Mouse (Mus musculus) lung, embryonic 16.5 days (tissue): ENCODE data around the gene Cnp. TPM values are rescaled to one million over a fixed set of nuclear protein-coding genes. Genes with fewer than 3 reads are reported as not detected.
A peak's percentile ranks its signal among the peaks of the same experiment; 100 is the strongest.
"Not testable (repeated sequence)": the region's sequence is repeated elsewhere in the genome, so short reads cannot be mapped to it uniquely, and the experiment has no call there.

Source experiments
- ATAC-seq: fragments of 200-750 bp; cut with Nextera tagmentation; 2 replicates; pipeline ENCODE4 v1.8.0; 2017; ENCODE audit warnings: low read depth, mild to moderate bottlenecking, moderate library complexity
- H3K27ac ChIP-seq: fragments of 300-500 bp; sonication (generic); 2 replicates; pipeline ENCODE4 v1.5.1; 2014; ENCODE audit warnings: mild to moderate bottlenecking, control low read depth, low read length
- H3K27me3 ChIP-seq: fragments of 300-500 bp; sonication (generic); 2 replicates; pipeline ENCODE4 v1.6.1; 2014; ENCODE audit warnings: low read depth, low read length, mixed read lengths; ENCODE audit not compliant: control insufficient read depth, insufficient read depth
- H3K36me3 ChIP-seq: fragments of 300-500 bp; sonication (generic); 2 replicates; pipeline ENCODE4 v1.6.1; 2014; ENCODE audit warnings: low read length; ENCODE audit not compliant: control insufficient read depth, insufficient read depth
- H3K4me1 ChIP-seq: fragments of 300-500 bp; sonication (generic); replicated peaks from 2 replicates; pipeline ENCODE4 v1.6.1; 2014; ENCODE audit warnings: low read length, mixed read lengths; ENCODE audit not compliant: control insufficient read depth, insufficient read depth
- H3K4me2 ChIP-seq: fragments of 300-500 bp; sonication (generic); 2 replicates; pipeline ENCODE4 v1.6.1; 2014; ENCODE audit warnings: low read depth, low read length, control low read depth
- H3K4me3 ChIP-seq: fragments of 300-500 bp; sonication (generic); 2 replicates; pipeline ENCODE4 v1.5.1; 2014; ENCODE audit warnings: mild to moderate bottlenecking, low read length, control low read depth
- H3K9ac ChIP-seq: fragments of 300-500 bp; sonication (generic); 2 replicates; pipeline ENCODE4 v1.6.1; 2014; ENCODE audit warnings: low read length, control low read depth
- H3K9me3 ChIP-seq: fragments of 300-500 bp; sonication (generic); 2 replicates; pipeline ENCODE4 v1.6.1; 2016; ENCODE audit warnings: low read length; ENCODE audit not compliant: control insufficient read depth
- WGBS: fragments of 180-500 bp; shearing (Covaris S2); extraction: QIAGEN DNeasy Blood & Tissue Kit; methylation state at CpG from one replicate; pipeline ENCODE4 v1.1.7; 2014; 5-methylcytosine and 5-hydroxymethylcytosine counted together
- polyA plus RNA-seq: library from polyadenylated mRNA; unstranded; fragments of >200 nt; fragmentation: Nextera tagmentation; extraction: Ambion mirVana; gene quantifications from 2 replicates; pipeline ENCODE4 v1.2.1, GENCODE M21; 2015

The Cnp gene
- polyA plus RNA-seq, result 35.2 and 35.5 TPM in 2 replicates

DNA sequence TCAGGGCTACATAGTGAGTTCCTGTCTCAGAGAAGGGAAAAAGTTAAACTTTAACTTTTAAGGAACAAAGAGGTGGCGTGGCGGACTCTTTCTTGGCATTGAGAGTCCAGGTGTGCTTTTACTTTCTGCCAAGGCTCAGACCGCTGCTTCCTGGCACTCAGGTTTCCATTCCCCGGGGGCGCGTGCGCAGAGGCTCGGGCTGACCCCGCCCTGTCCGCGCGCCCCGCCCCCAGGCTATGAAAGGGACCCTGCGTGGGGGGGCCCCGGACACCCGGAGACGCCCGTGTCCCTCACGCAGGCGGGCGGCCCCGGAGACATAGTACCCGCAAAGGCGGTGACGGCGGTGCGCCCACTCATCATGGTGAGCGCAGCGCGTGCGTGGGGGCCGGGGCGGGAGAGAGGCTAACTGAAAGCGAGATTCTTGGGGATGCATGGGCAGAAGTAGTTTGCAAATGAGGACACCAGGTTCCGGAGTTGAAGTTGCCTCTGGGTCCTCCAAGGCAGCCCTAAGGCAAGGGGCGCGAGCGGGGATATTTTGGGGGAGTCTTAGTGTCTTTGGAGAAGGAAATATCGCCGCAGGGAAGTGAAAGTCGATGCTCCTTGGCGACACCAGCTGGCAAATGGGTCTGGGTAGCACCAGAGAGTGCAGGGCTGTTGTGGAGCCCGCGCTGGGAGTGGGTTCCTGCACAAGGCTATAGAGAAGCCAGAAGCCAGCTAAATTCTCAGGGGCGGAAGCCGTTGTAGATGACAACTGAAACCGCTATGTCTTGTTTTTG is at the start of gene Cnp:
Gene Cnp (plus strand): TSS at position 197 of the 776 bp plus-strand sequence.
- Histone ChIP-seq H3K9me3 (0 out of 2 replicates have a peak, but pooled peaks cover 2% of the 10 kb centered on the region), H3K9ac (peak within 1 kb of the TSS; percentile 81), H3K4me1 (peaks cover 19% of the 10 kb centered on the region), H3K27ac (peak within 1 kb of the TSS; percentile 77), H3K4me2 (peak within 1 kb of the TSS; percentile 60), H3K4me3 (peak within 1 kb of the TSS; percentile 82), H3K36me3 (peaks cover 6% of the 10 kb centered on the region; the same call in 1 of the 2 replicates), H3K27me3 (peaks cover 3% of the 10 kb centered on the region)
- WGBS, result under 1% methylated on average over 47 of the region's 47 CpGs
- peak; percentile 89 for ATAC-seq

DNA sequence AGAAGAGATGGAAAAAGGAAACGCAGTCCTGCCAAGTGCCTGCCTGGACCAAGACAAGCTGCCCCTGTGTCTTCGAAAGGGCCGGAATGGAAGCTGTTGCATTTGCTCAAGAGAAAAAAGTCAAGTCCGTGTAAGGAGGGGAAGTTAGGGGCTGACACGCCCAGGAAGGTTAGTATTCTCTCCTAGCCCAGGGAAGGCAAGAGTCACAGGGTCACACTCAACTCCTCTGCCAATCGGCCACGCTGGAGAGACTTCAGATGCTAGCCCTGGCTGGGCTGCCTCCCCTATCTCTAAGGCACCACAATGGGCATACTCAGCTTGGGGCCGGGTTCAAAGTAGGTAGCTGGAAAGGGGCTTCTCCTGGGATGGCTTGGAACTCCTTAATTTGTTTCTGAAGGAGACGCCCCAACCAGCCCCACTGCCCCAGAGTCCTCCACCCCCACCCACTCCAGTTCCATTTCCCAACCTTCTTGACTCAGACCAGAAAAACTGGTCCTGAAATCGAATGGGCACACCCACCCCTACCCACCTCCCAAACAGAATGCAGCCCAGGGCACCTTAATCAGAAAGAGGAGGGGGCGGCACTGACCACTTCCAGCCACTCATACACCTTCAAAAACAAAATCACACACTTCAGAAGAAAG is 49.6 kb upstream of the Cnp start:
- H3K9ac ChIP-seq, result no peak overlapping the region
- peaks cover 28% of the 10 kb centered on the region for H3K4me1 ChIP-seq
- H3K36me3 ChIP-seq, result peaks cover 22% of the 10 kb centered on the region
- H3K4me3 ChIP-seq, result peak overlapping the region; percentile 73
- no peaks in the 10 kb centered on the region for H3K9me3 ChIP-seq
- peak overlapping the region; percentile 90 for H3K4me2 ChIP-seq
- ATAC-seq, result no peak
- no peaks in the 10 kb centered on the region for H3K27me3 ChIP-seq
- H3K27ac ChIP-seq, result peak overlapping the region; percentile 30
- 28% methylated on average over 11 of the region's 11 CpGs for WGBS

GRCm38 (mm10) chr11:100526052-100526816 is 48.5 kb upstream of the Cnp start:
- peak overlapping the region; percentile 73 for H3K4me3 ChIP-seq
- H3K4me2 ChIP-seq, result peak overlapping the region; percentile 90
- peak overlapping the region; percentile 77 for H3K9ac ChIP-seq
- peaks cover 28% of the 10 kb centered on the region for H3K4me1 ChIP-seq
- peaks cover 16% of the 10 kb centered on the region for H3K36me3 ChIP-seq
- no peaks in the 10 kb centered on the region for H3K27me3 ChIP-seq
- 0 out of 2 replicates have a peak overlapping the region, but pooled peaks have one; percentile 23 for H3K27ac ChIP-seq
- H3K9me3 ChIP-seq, result no peaks in the 10 kb centered on the region
- no peak for ATAC-seq
- WGBS, result 15% methylated on average over 15 of the region's 15 CpGs

DNA sequence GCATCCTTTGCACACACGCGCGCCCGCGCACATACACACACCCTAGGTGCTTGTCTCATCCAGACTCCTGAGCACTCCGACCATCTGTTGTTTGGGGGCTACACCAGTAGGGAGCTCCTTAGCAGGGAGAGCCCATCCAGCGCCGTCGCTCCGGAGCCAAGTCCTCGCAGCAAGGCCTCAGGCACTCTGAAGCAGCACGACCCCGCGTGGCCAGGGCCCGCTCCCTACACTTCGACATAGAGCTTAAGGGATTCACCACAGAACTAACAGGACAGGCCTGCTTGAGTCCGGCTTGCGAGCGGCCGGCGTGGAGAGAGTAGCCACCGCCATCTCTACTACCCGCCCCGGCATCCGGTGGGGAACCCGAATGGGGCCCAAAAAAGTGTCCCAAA is 47.6 kb upstream of the Cnp start:
- peaks cover 14% of the 10 kb centered on the region for H3K36me3 ChIP-seq
- H3K9ac ChIP-seq, result peak overlapping the region; percentile 77
- H3K27ac ChIP-seq, result peak overlapping the region; percentile 83
- peak overlapping the region; percentile 90 for H3K4me2 ChIP-seq
- H3K4me3 ChIP-seq, result peak overlapping the region; percentile 73
- peaks cover 28% of the 10 kb centered on the region for H3K4me1 ChIP-seq
- no peaks in the 10 kb centered on the region for H3K9me3 ChIP-seq
- peak; percentile 31 for ATAC-seq
- H3K27me3 ChIP-seq, result no peaks in the 10 kb centered on the region
- under 1% methylated on average over 26 of the region's 26 CpGs for WGBS

GRCm38 (mm10) chr11:100527458-100528374 is 47.0 kb upstream of the Cnp start, which contains the start of gene Acly:
TSS of gene Acly (minus strand) at chr11:100528000.
- Histone ChIP-seq H3K36me3 (peaks cover 7% of the 10 kb centered on the region), H3K27me3 (no peaks in the 10 kb centered on the region), H3K9me3 (no peaks in the 10 kb centered on the region), H3K9ac (peak within 1 kb of the TSS; percentile 77), H3K4me1 (peaks cover 28% of the 10 kb centered on the region), H3K4me2 (peak within 1 kb of the TSS; percentile 93), H3K27ac (peak within 1 kb of the TSS; percentile 83), H3K4me3 (peak within 1 kb of the TSS; percentile 73)
- WGBS, result under 1% methylated on average over 54 of the region's 54 CpGs
- peak; percentile 99 for ATAC-seq

DNA sequence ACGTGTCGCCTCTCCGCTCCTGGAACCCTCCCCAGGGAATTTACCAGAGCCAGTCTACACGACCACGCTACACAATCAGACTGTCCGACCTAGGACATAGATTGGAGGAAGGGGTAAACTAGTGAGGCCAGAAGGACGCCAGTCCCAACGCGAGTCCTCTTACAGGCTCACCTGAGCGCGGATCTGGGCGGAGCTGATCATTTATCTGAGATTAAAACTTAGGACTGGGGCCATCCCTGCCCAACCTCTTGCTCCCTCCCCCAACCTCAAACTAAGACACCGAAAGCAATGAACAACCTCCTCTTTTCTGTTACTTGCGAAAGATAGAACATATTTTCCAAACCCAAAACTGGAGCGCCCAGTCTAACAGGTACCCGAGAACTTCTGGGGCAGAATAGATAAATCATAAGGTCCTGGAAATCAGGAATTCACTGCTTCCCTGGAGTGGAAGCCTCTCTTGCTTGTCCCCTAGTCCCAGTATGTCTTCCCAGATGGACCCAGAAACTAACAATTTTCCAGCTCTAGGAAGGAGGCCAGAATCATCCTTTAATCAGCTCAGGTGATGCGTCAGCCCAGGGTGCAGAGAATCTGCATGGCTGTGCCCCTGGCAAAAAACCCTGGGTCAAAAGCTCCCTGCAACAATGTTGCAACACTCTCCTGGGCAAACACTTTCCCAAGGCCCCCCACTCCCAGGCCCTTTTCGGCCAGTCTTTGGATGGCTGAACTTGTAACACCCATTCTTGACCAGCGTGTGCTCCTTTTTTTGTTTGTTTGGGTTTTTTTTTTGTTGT is 46.1 kb upstream of the Cnp start:
- peak overlapping the region; percentile 73 for H3K4me3 ChIP-seq
- H3K27ac ChIP-seq, result peak overlapping the region; percentile 77
- no peaks in the 10 kb centered on the region for H3K27me3 ChIP-seq
- peaks cover 28% of the 10 kb centered on the region for H3K4me1 ChIP-seq
- H3K36me3 ChIP-seq, result no peaks in the 10 kb centered on the region; the same call in 1 of the 2 replicates
- WGBS, result 23% methylated on average over 19 of the region's 19 CpGs
- peak overlapping the region; percentile 76 for H3K9ac ChIP-seq
- ATAC-seq, result no peak; the same call in 1 of the 2 replicates
- H3K4me2 ChIP-seq, result peak overlapping the region; percentile 93
- no peaks in the 10 kb centered on the region for H3K9me3 ChIP-seq

DNA sequence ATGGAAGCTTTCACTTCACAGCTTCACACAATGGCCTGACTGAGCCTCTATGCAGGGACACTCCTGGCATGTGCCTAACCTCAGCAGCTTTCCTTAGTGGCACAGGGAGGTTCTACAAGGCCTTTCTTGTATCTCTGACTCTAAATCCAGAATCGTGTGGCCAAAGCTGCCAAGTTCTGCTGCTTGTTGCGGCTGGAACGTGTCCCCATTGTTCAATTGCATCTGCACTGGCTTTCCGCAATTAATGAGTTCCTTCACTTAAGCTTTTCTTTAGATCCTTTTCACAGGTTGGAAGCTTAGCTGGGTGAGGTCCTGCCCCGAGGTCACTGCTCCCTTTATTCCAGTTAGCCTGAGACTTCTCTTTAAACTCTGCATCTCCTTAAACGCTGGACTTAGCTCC is 40.8 kb upstream of the Cnp start:
- WGBS, result 79% methylated on average over 6 of the region's 6 CpGs

DNA sequence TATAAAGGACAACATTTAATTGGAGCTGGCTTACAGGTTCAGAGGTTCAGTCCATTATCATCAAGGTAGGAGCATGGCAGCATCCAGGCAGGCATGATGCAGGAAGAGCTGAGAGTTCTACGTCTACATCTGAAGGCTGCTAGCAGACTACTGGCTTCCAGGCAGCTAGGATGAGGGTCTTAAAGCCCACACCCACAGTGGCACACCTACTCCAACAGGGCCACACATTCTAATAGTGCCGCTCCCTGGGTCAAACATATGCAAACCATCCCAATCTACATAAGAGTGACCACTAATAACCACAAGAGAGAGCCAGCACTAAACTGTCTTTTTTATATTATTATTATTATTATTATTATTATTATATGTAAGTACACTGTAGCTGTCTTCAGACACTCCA is 40.3 kb upstream of the Cnp start:
- H3K27ac ChIP-seq, H3K36me3 ChIP-seq, H3K4me1 ChIP-seq, H3K9ac ChIP-seq, H3K9me3 ChIP-seq, H3K27me3 ChIP-seq, H3K4me2 ChIP-seq, ATAC-seq, H3K4me3 ChIP-seq: not testable (repeated sequence)
- WGBS, result 78% methylated on average over 2 of the region's 2 CpGs

More for the DNA sequence above, 40.8 kb upstream of the Cnp start:
- Histone ChIP-seq H3K9ac (no peak overlapping the region), H3K36me3 (no peaks in the 10 kb centered on the region), H3K27me3 (no peaks in the 10 kb centered on the region), H3K4me1 (no peaks in the 10 kb centered on the region), H3K27ac (no peak overlapping the region), H3K9me3 (no peaks in the 10 kb centered on the region), H3K4me2 (no peak overlapping the region), H3K4me3 (no peak overlapping the region)
- ATAC-seq, result no peak
